Mouse (Mus musculus): Measurements from ENCODE around the gene Zfp658. TPM values are rescaled to one million over a fixed set of nuclear protein-coding genes. Genes with fewer than 3 reads are reported as not detected.

Gene Zfp658
- polyA plus RNA-seq, 1 experiment from 2014 or later = 7.8 TPM

DNA sequence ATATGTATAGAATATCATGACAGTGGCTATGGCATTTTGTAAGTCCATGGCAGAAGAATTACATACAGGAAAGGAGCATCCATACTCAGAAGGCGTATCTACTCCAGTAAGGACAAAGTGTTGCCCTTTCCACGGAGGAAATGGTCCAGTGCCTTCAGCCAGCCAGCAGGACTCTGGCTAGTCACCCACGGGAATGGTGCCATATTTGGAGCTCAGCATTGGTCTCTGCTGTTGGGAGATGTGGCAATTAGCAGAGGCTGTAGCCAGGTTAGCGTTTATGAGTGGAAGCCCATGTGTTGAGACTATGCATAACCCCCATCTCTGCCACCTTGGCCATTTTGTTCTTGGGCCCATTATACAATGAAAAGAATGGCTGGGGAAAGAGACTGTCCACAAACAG is 13.8 kb upstream of the Zfp658 start:
- no peaks in the 10 kb centered on the region for H3K9me3 ChIP-seq
- H3K4me3 ChIP-seq (replicated peaks) = no peak overlapping the region
- no peak overlapping the region for H3K4me2 ChIP-seq
- H3K27ac ChIP-seq = no peak overlapping the region
- 78% methylated on average over 4 of the region's 4 CpGs for WGBS
- H3K27me3 ChIP-seq = no peaks in the 10 kb centered on the region
- H3K9ac ChIP-seq = no peak overlapping the region
- H3K4me1 ChIP-seq = no peaks in the 10 kb centered on the region
- H3K36me3 ChIP-seq (replicated peaks) = no peaks in the 10 kb centered on the region
- ATAC-seq (ENCODE audit: low FRiP score) = no peak

DNA sequence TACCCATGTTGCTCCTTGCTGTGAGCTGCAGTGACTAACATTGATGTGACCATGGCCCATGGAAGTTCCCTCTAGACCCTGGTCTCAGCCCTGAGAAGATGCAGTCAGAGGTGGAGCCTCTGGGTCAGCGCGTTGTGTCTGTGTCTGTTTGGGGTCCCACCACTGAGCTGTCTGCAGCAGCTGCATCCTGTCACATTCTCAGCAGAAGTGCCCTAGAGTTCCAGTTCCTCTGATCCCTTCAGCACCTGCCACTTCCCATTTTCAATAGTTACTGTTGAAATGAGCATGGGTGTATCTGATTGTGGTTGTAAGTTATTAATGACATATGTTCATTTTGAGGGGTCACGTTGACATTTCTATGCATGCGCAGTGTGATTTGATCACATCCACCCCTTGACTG is 8.9 kb upstream of the Zfp658 start:
- H3K9ac ChIP-seq = no peak overlapping the region
- WGBS = 94% methylated on average over 4 of the region's 4 CpGs
- no peaks in the 10 kb centered on the region for H3K36me3 ChIP-seq (replicated peaks)
- no peaks in the 10 kb centered on the region for H3K4me1 ChIP-seq
- no peak overlapping the region for H3K4me3 ChIP-seq (replicated peaks)
- H3K27me3 ChIP-seq = no peaks in the 10 kb centered on the region; the same call in 1 of the 2 replicates
- no peak overlapping the region for H3K4me2 ChIP-seq
- H3K9me3 ChIP-seq = no peaks in the 10 kb centered on the region
- ATAC-seq (ENCODE audit: low FRiP score) = no peak
- no peak overlapping the region for H3K27ac ChIP-seq

DNA sequence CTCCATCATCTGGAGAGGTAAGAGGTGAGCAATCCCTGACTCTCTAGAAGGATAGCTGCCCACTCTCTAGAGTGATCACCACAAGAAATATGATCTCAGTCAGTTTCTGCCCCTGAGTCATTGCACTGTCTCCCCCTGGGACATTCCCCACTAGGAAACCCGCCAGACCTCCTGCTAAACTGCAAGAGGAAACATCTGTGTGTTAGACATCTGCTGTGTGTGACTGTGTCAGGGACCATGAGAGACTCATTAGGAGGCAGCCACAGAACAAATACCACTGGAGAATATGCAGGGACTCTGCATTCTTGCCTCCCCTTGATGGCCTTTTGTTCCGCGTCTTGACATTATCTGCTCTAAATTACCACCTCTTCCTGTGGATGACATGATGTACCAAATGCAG is 7.5 kb upstream of the Zfp658 start:
- H3K27me3 ChIP-seq = no peaks in the 10 kb centered on the region; the same call in 1 of the 2 replicates
- WGBS = 87% methylated on average over 3 of the region's 3 CpGs

DNA sequence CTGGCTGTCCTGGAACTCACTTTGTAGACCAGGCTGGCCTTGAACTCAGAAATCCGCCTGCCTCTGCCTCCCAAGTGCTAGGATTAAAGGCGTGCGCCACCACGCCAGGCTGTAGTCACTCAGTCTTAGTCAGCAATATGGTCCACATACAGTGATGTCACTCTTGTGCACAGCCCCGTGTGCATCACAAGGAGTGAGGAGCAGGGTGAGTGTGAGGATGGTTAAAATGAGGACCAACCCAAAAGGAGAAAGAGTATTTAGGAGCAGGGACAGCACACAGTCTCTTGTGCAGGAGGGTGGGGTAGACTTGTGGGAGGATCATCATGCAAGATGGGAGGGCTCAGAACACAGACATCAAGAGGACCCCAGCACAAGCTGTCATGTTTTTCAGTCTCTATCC is 6.7 kb upstream of the Zfp658 start:
- Histone ChIP-seq H3K4me1 (no peaks in the 10 kb centered on the region), H3K9ac (no peak overlapping the region), H3K27ac (no peak overlapping the region), H3K9me3 (no peaks in the 10 kb centered on the region), H3K4me2 (no peak overlapping the region), H3K27me3 (no peaks in the 10 kb centered on the region; the same call in 1 of the 2 replicates), H3K4me3 (replicated peaks) (no peak overlapping the region), H3K36me3 (replicated peaks) (no peaks in the 10 kb centered on the region)
- ATAC-seq (ENCODE audit: low FRiP score) = no peak
- 92% methylated on average over 5 of the region's 5 CpGs for WGBS

More for the DNA sequence above, 7.5 kb upstream of the Zfp658 start:
- no peak for ATAC-seq (ENCODE audit: low FRiP score)
- no peak overlapping the region for H3K4me3 ChIP-seq (replicated peaks)
- no peaks in the 10 kb centered on the region for H3K4me1 ChIP-seq
- no peak overlapping the region for H3K9ac ChIP-seq
- H3K36me3 ChIP-seq (replicated peaks) = no peaks in the 10 kb centered on the region
- H3K4me2 ChIP-seq = no peak overlapping the region
- no peak overlapping the region for H3K27ac ChIP-seq
- no peaks in the 10 kb centered on the region for H3K9me3 ChIP-seq

DNA sequence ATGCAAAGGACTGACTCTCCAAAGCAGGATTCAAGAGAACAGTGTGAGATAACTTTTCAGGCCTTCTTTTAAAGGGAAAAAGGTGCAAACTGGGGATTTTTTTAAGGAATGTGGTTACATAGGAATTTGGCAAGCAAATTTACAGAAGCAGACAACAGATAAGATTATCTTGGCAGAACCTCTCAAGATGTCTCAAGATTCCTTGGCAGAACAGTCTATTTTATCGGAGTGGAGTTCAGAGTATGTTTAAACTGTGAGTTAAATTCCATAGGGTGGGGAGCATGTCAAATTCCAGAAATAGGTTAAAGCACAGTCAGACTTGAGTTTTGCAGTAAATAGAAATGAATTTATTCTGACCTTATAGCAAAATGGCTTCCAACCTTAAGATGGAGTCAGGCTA is 5.2 kb upstream of the Zfp658 start:
- WGBS = 84% methylated on average over 1 of the region's 1 CpGs
- Histone ChIP-seq H3K4me1 (no peaks in the 10 kb centered on the region), H3K27me3 (no peaks in the 10 kb centered on the region; the same call in 1 of the 2 replicates), H3K9me3 (no peaks in the 10 kb centered on the region), H3K4me2 (no peak overlapping the region), H3K27ac (no peak overlapping the region), H3K4me3 (replicated peaks) (no peak overlapping the region), H3K9ac (no peak overlapping the region), H3K36me3 (replicated peaks) (no peaks in the 10 kb centered on the region)
- no peak for ATAC-seq (ENCODE audit: low FRiP score)

DNA sequence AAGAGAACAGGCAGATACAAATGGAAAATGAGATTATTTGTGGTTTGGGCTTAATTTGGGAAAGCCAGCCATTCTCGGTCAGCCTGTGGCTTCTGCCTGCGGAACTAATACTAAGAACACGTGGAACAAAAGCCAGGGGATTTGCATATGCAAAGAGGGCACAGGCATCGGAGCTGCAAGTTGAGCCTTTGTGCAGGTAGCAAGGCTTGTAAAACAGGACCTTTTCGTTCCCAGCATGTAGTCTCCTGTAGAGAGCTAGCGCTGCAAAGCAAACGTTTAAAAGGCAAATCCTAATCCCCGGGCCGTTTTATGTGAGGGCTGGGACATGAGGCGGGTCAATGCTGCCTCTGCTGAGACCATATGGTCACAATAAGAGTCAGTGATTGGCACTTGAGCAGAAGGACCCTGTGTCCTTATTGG is 605 bp downstream of the Zfp658 start:
- no peaks in the 10 kb centered on the region for H3K9me3 ChIP-seq
- peak overlapping the region; percentile 74 for H3K9ac ChIP-seq
- peak; percentile 21; the same call in 1 of the 2 replicates for ATAC-seq (ENCODE audit: low FRiP score)
- H3K36me3 ChIP-seq (replicated peaks) = peaks cover 22% of the 10 kb centered on the region
- peak overlapping the region; percentile 72 for H3K4me2 ChIP-seq
- 0% methylated on average over 10 of the region's 10 CpGs for WGBS
- H3K4me1 ChIP-seq = peaks cover 14% of the 10 kb centered on the region
- H3K27me3 ChIP-seq = no peaks in the 10 kb centered on the region; the same call in 1 of the 2 replicates
- peak overlapping the region; percentile 92 for H3K27ac ChIP-seq
- H3K4me3 ChIP-seq (replicated peaks) = peak overlapping the region; percentile 74

DNA sequence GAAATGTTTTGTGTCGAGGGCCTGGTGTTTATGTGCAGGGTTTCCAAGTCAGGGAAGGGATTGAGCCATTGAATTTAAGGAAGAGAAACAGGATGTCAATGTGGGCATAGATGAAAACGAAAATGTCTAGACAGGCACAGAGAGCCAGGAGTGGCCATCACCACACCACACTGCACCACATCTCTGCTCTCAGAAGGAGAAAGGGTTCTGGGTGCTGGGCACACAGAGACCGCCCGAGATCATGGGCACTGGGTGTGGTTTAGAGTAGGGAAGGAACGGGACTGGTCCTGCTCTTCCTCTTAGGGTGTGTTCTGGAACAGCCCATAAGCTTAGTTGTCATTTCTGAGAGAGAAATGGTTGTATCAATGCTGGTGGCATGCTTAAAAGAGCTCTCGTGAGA is 1.2 kb downstream of the Zfp658 start:
- peaks cover 29% of the 10 kb centered on the region for H3K36me3 ChIP-seq (replicated peaks)
- no peak for ATAC-seq (ENCODE audit: low FRiP score)
- H3K4me1 ChIP-seq = peaks cover 14% of the 10 kb centered on the region
- H3K9ac ChIP-seq = peak overlapping the region; percentile 74
- H3K4me3 ChIP-seq (replicated peaks) = peak overlapping the region; percentile 74
- no peaks in the 10 kb centered on the region for H3K27me3 ChIP-seq
- WGBS = 55% methylated on average over 6 of the region's 6 CpGs
- H3K4me2 ChIP-seq = peak overlapping the region; percentile 72
- no peak overlapping the region for H3K27ac ChIP-seq
- no peaks in the 10 kb centered on the region for H3K9me3 ChIP-seq

DNA sequence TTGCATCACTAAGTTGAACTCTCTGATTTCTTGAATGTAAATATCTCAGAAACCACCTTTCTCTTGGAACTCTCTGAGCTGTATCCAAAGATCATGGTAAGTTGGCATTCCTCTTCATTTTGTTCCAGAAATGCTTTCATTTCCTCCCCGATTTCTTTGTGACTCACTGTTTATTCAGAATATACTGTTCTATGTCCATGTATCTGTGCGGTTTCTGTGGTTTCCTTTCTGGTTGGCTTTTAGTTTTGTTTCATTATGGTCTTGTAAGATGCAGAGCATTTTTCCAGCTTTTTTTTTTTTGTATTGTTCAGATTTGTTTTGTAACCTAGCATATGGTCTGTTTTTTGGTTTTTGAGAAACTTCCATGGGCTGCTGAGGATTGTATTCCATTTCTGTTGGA is 9.2 kb downstream of the Zfp658 start:
- no peak for ATAC-seq (ENCODE audit: low FRiP score)
- H3K36me3 ChIP-seq (replicated peaks) = peaks cover 74% of the 10 kb centered on the region

DNA sequence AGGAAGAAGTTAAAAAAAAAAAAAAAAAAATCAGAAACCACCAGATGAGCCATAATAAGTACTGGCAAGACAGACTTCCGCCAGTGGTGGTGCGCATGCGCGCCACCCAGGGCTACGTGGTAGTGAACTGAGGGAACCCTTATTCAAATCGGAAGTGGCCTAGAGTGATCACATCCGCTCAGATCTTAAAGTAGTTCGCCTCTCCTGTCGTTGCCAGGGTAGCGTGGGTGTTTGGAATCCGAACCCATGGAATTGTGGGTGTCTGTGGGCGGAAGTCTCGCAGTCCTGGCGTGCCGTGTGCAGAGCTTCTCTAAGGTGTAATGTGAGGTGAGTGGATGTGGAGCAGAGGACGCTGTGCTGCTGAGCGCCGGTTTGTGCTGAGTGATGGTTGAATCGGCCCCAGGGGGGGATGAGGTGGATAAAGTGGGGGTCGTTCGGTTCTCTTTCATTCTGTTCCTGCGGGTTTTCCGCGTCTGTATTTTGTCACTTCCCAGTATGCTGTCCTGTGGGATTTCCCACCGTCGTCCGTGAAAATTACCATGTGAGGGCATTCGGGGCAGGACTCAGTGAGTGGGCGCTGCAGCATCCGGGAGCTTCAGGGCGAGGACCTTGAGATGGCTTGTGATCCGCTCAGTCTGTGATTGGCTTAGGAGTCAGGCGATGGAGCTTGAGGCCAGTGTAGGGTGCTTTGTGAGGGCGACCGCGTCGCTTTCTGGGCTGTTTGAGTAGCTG is 17.6 kb downstream of the Zfp658 start, which contains the start of gene Zfp719:
TSS of gene Zfp719 (plus strand) at position 171 of the 732 bp plus-strand sequence.
- H3K4me1 ChIP-seq = peaks cover 21% of the 10 kb centered on the region
- H3K9ac ChIP-seq = peak within 1 kb of the TSS; percentile 76
- H3K27ac ChIP-seq = peak within 1 kb of the TSS; percentile 88
- H3K27me3 ChIP-seq = no peaks in the 10 kb centered on the region
- under 1% methylated on average over 37 of the region's 37 CpGs for WGBS
- peak within 1 kb of the TSS; percentile 74 for H3K4me2 ChIP-seq
- peak within 1 kb of the TSS; percentile 71 for H3K4me3 ChIP-seq (replicated peaks)
- peak; percentile 97 for ATAC-seq (ENCODE audit: low FRiP score)
- peaks cover 16% of the 10 kb centered on the region for H3K36me3 ChIP-seq (replicated peaks)
- no peaks in the 10 kb centered on the region for H3K9me3 ChIP-seq

More for the DNA sequence above, 9.2 kb downstream of the Zfp658 start:
- Histone ChIP-seq H3K27me3 (no peaks in the 10 kb centered on the region), H3K4me2 (no peak overlapping the region), H3K27ac (no peak overlapping the region), H3K4me3 (replicated peaks) (no peak overlapping the region), H3K9me3 (no peaks in the 10 kb centered on the region), H3K9ac (no peak overlapping the region), H3K4me1 (no peaks in the 10 kb centered on the region)
- WGBS = 93% methylated on average over 2 of the region's 2 CpGs

DNA sequence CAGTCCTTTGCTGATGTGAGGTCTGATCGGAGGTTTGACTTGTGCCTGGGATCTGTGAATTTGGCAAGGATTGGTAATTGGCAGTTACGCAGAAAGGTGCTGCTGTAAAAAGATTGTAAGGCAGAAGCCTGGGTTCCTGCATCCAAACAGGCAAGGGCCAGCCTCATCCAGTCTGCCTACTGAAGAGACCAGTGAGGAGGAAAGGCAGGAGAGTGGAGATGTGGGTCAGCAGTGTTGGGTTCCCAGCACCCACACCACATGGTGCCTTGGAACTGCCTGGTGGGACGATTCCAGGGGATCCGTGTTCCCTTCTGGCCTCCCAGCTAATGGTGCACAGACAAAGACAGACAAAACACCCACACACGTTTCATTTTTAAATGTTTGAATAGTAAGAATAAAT is 18.5 kb downstream of the Zfp658 start:
- ATAC-seq (ENCODE audit: low FRiP score) = no peak
- WGBS = 70% methylated on average over 5 of the region's 5 CpGs

DNA sequence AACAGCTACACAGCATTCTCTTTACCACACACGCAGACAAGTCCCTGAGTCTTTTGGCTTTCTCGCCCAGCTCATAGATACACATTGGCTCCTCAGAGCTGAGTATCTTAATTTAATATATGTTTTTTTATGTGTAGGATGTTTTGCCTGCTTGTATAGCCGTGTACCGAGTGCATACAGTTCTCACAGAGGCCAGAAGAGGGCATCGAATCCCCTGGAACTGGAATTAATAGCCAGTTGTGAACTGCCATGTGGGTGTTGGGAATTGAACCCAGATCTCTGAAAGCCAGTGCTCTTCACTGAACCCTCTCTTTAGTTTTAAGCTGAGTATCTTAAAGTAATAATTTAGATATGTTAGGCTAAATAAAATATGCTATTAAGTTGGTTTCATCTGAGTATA is 22.7 kb downstream of the Zfp658 start:
- no peak overlapping the region for H3K4me3 ChIP-seq (replicated peaks)
- no peak overlapping the region for H3K9ac ChIP-seq
- no peak overlapping the region for H3K27ac ChIP-seq
- peaks cover 59% of the 10 kb centered on the region for H3K36me3 ChIP-seq (replicated peaks)
- H3K4me2 ChIP-seq = no peak overlapping the region
- peaks cover 21% of the 10 kb centered on the region for H3K4me1 ChIP-seq
- ATAC-seq (ENCODE audit: low FRiP score) = no peak
- H3K9me3 ChIP-seq = no peaks in the 10 kb centered on the region
- no peaks in the 10 kb centered on the region for H3K27me3 ChIP-seq
- 85% methylated on average over 5 of the region's 5 CpGs for WGBS

More for the DNA sequence above, 18.5 kb downstream of the Zfp658 start:
- H3K4me2 ChIP-seq = peak overlapping the region; percentile 74
- no peaks in the 10 kb centered on the region for H3K27me3 ChIP-seq
- peak overlapping the region; percentile 76 for H3K9ac ChIP-seq
- H3K4me1 ChIP-seq = peaks cover 21% of the 10 kb centered on the region
- H3K27ac ChIP-seq = no peak overlapping the region; the same call in 1 of the 2 replicates
- H3K4me3 ChIP-seq (replicated peaks) = peak overlapping the region; percentile 71
- no peaks in the 10 kb centered on the region for H3K9me3 ChIP-seq
- H3K36me3 ChIP-seq (replicated peaks) = peaks cover 18% of the 10 kb centered on the region

DNA sequence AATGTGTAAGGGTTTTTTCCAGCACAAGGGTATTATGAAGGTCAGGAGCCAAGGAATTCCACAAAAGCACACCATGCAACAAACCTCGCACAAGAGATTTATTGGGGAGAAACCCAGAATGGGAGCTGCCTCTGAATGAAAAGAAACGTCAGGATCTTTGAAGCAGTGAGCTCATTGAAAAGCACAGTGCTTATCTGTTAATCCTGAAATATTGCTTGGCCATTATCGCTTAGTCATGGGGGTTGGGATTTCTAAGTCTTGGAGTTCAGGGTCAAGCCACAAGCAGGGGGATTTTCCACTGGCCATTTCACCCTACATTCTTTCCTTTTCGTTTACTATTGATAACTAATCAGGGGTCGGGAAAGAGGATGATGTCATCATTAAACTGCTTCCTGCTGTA is 39.8 kb downstream of the Zfp658 start:
- no peak for ATAC-seq (ENCODE audit: low FRiP score)
- peaks cover 11% of the 10 kb centered on the region for H3K4me1 ChIP-seq
- no peak overlapping the region for H3K9ac ChIP-seq
- no peak overlapping the region for H3K27ac ChIP-seq
- no peak overlapping the region for H3K4me3 ChIP-seq (replicated peaks)
- H3K36me3 ChIP-seq (replicated peaks) = no peaks in the 10 kb centered on the region
- H3K4me2 ChIP-seq = no peak overlapping the region
- H3K27me3 ChIP-seq = no peaks in the 10 kb centered on the region
- H3K9me3 ChIP-seq = no peaks in the 10 kb centered on the region
- 24% methylated on average over 5 of the region's 5 CpGs for WGBS
